Mouse (Mus musculus): ENCODE measurements around the gene Fgd2.
"Not testable (repeated sequence)": the region's sequence is repeated elsewhere in the genome, so short reads cannot be mapped to it uniquely, and the experiment has no call there.

Fgd2 gene

GRCm38 (mm10) chr17:29337979-29338823 lies 22.5 kb upstream of the Fgd2 start:
- peak in 1 of 2 experiments; percentile 15 for DNase-seq

- DNase-seq = peak in 1 of 2 experiments; percentile 44
Observed at GRCm38 (mm10) chr17:29339170-29339768, 21.4 kb upstream of the Fgd2 start.

- no peak for DNase-seq
Observed at GRCm38 (mm10) chr17:29340406-29341261, 20.1 kb upstream of the Fgd2 start.

- no peak for DNase-seq
Observed at GRCm38 (mm10) chr17:29341591-29342003, 19.1 kb upstream of the Fgd2 start.

GRCm38 (mm10) chr17:29342010-29342910 lies 18.5 kb upstream of the Fgd2 start:
- DNase-seq = no peak

GRCm38 (mm10) chr17:29343241-29343640 lies 17.5 kb upstream of the Fgd2 start:
- no peak for DNase-seq

- no peak for DNase-seq
Observed at GRCm38 (mm10) chr17:29345272-29345671, 15.4 kb upstream of the Fgd2 start.

GRCm38 (mm10) chr17:29346496-29347125 lies 14.1 kb upstream of the Fgd2 start:
- DNase-seq = peak; percentile 51 to 57

GRCm38 (mm10) chr17:29347126-29347644 lies 13.5 kb upstream of the Fgd2 start:
- peak in 1 of 2 experiments; percentile 53 for DNase-seq

GRCm38 (mm10) chr17:29347645-29348256 lies 13.0 kb upstream of the Fgd2 start, which contains the start of gene Mtch1:
Mtch1 (minus strand) TSS chr17:29347934.
- DNase-seq = peak; percentile 98

GRCm38 (mm10) chr17:29348996-29349395 lies 11.7 kb upstream of the Fgd2 start:
- DNase-seq = peak in 1 of 2 experiments; percentile 57

- DNase-seq = not testable (repeated sequence)
Observed at GRCm38 (mm10) chr17:29351056-29351455, 9.7 kb upstream of the Fgd2 start.

- no peak for DNase-seq
Observed at GRCm38 (mm10) chr17:29355461-29355840, 5.3 kb upstream of the Fgd2 start.

- peak in 1 of 2 experiments; percentile 52 for DNase-seq
Observed at GRCm38 (mm10) chr17:29355841-29356478, 4.8 kb upstream of the Fgd2 start.

GRCm38 (mm10) chr17:29356479-29356856 lies 4.2 kb upstream of the Fgd2 start:
- no peak for DNase-seq

- DNase-seq = no peak
Observed at GRCm38 (mm10) chr17:29356882-29357281, 3.8 kb upstream of the Fgd2 start.

GRCm38 (mm10) chr17:29358928-29359327 lies 1.8 kb upstream of the Fgd2 start:
- no peak for DNase-seq

- no peak for DNase-seq
Observed at GRCm38 (mm10) chr17:29361982-29362691, 1.4 kb downstream of the Fgd2 start.

GRCm38 (mm10) chr17:29363109-29363508 lies 2.4 kb downstream of the Fgd2 start:
- DNase-seq = no peak
